Mouse (Mus musculus): ENCODE data around the gene Ankrd49.

DNA sequence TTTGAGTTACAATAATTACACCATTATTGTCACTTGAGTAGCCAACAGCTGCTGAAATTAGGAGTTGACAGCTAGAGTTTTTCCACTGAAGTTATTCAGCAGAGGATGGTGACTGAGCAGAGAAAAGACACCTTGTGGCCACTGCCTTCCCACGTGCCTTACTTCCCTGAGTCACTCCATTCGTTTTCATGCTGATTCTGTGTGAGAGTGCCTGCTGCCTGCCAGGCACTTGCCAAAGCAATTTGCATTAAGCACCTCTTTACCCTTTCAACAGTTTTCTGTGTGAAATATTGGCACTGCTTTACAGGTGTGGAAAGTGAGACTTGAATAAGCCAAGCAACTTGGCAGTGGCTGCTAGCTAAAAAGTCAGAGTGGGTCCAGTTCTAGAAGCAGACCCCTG, 43.2 kb upstream of the Ankrd49 start:
- TF ChIP-seq CTCF (IDR thresholded peaks at IDR 0.05; ENCODE audit: low read depth): no peak
- no peak for TF ChIP-seq EP300 (IDR thresholded peaks at IDR 0.05; ENCODE audit: low read depth)

Data from liver, postnatal 0 days (tissue).